Mouse (Mus musculus): ENCODE results near the gene Bnip1. TPM values are rescaled to one million over a fixed set of nuclear protein-coding genes. Genes with fewer than 3 reads are reported as not detected.

The Bnip1 gene
- total and polyA plus RNA-seq, 3 experiments, result 50.9 to 59.6 (median 54.6) TPM

GRCm38 (mm10) chr17:26840922-26841731, 60.3 kb downstream of the Bnip1 start:
- Histone ChIP-seq H3K4me3 (replicated peaks in 1 of 3; ENCODE audit: low read depth in 2 of 3, low read length in 2 of 3, poor library complexity in 1 of 3) (no peak overlapping the region), H3K4me2 (ENCODE audit: insufficient read depth, low read depth, poor library complexity, severe bottlenecking) (no peak overlapping the region), H3K27ac (ENCODE audit: insufficient read depth, low read depth) (no peak overlapping the region), H3K9me3 (replicated peaks; ENCODE audit: low read length) (peaks cover 12% of the 10 kb centered on the region), H3K27me3 (replicated peaks) (no peaks in the 10 kb centered on the region), H3K36me3 (replicated peaks in 1 of 2; ENCODE audit: control insufficient read depth in 1 of 2, insufficient read depth in 1 of 2, low read length in 1 of 2) (no peaks in the 10 kb centered on the region), H3K79me2 (replicated peaks; ENCODE audit: control insufficient read depth, extremely low read depth, insufficient read depth, poor library complexity, severe bottlenecking) (no peaks in the 10 kb centered on the region), H3K4me1 (ENCODE audit: control insufficient read depth in 1 of 2, insufficient read depth in 2 of 2) (peaks cover 4 to 10% of the 10 kb centered on the region in 2 experiments), H3K9ac (ENCODE audit: insufficient read depth, low read depth) (no peak overlapping the region)
- in situ Hi-C loops (cut with MboI; ENCODE audit: low pct_ligation_motif_present, low pct_unique_long_range_greater_than_20kb, low sequenced_read_pairs), result no loop called here
- dilution Hi-C loops (cut with MboI; ENCODE audit: extremely low pct_ligation_motif_present, extremely low pct_unique_long_range_greater_than_20kb, low sequenced_read_pairs), result no loop called here
- DNase-seq (ENCODE audit: extremely low read depth), result no peak
- TF ChIP-seq MAX (IDR thresholded peaks at IDR 0.05; ENCODE audit: low read length) (no peak), USF1 (IDR thresholded peaks at IDR 0.05; ENCODE audit: low read depth, low read length) (no peak), UBTF (IDR thresholded peaks at IDR 0.05; ENCODE audit: low read depth, low read length) (no peak), TCF12 (IDR thresholded peaks at IDR 0.05; ENCODE audit: low read depth, low read length) (no peak), TBP (conservative IDR thresholded peaks at IDR 0.05; ENCODE audit: low read depth, low read length) (no peak), EP300 (IDR thresholded peaks at IDR 0.05; ENCODE audit: low read length) (no peak), IRF4 (IDR thresholded peaks at IDR 0.05; ENCODE audit: low read depth, low read length) (no peak), ZC3H11A (IDR thresholded peaks at IDR 0.05; ENCODE audit: low read depth, low read length) (no peak), MAZ (IDR thresholded peaks at IDR 0.05; ENCODE audit: low read depth, low read length) (no peak), JUND (conservative IDR thresholded peaks at IDR 0.05; ENCODE audit: low read depth, low read length) (no peak), KAT2A (IDR thresholded peaks at IDR 0.05; ENCODE audit: insufficient replicate concordance, low read length) (no peak), GABPA (IDR thresholded peaks at IDR 0.05; ENCODE audit: insufficient replicate concordance, low read depth, low read length) (no peak), HCFC1 (IDR thresholded peaks at IDR 0.05; ENCODE audit: low read depth, low read length) (no peak), SMC3 (IDR thresholded peaks at IDR 0.05; ENCODE audit: low read depth, low read length) (no peak), BHLHE40 (IDR thresholded peaks at IDR 0.05; ENCODE audit: low read depth, low read length) (no peak), USF2 (conservative IDR thresholded peaks at IDR 0.05; ENCODE audit: low read depth, low read length) (no peak), MEF2A (IDR thresholded peaks at IDR 0.05; ENCODE audit: borderline replicate concordance, low read depth, low read length) (no peak), CTCF (conservative IDR thresholded peaks at IDR 0.05 in 1 of 2, IDR thresholded peaks at IDR 0.05 in 1 of 2; ENCODE audit: low read depth in 2 of 2, low read length in 2 of 2) (no peak), ZMIZ1 (IDR thresholded peaks at IDR 0.05; ENCODE audit: low read depth, low read length) (no peak)

- Histone ChIP-seq H3K9me3 (replicated peaks; ENCODE audit: low read length) (peaks cover 12% of the 10 kb centered on the region), H3K4me2 (ENCODE audit: insufficient read depth, low read depth, poor library complexity, severe bottlenecking) (no peak overlapping the region), H3K4me1 (ENCODE audit: control insufficient read depth in 1 of 2, insufficient read depth in 2 of 2) (peaks cover 2 to 10% of the 10 kb centered on the region in 2 experiments; a peak in 3 of 4 replicates), H3K36me3 (replicated peaks in 1 of 2; ENCODE audit: control insufficient read depth in 1 of 2, insufficient read depth in 1 of 2, low read length in 1 of 2) (no peaks in the 10 kb centered on the region), H3K27ac (ENCODE audit: insufficient read depth, low read depth) (no peak overlapping the region), H3K9ac (ENCODE audit: insufficient read depth, low read depth) (no peak overlapping the region), H3K79me2 (replicated peaks; ENCODE audit: control insufficient read depth, extremely low read depth, insufficient read depth, poor library complexity, severe bottlenecking) (no peaks in the 10 kb centered on the region), H3K4me3 (replicated peaks in 1 of 3; ENCODE audit: low read depth in 2 of 3, low read length in 2 of 3, poor library complexity in 1 of 3) (no peak overlapping the region), H3K27me3 (replicated peaks) (no peaks in the 10 kb centered on the region)
- DNase-seq (ENCODE audit: extremely low read depth), result no peak
- dilution Hi-C loops (cut with MboI; ENCODE audit: extremely low pct_ligation_motif_present, extremely low pct_unique_long_range_greater_than_20kb, low sequenced_read_pairs), result no loop called here
- in situ Hi-C loops (cut with MboI; ENCODE audit: low pct_ligation_motif_present, low pct_unique_long_range_greater_than_20kb, low sequenced_read_pairs), result no loop called here
- TF ChIP-seq BHLHE40 (IDR thresholded peaks at IDR 0.05; ENCODE audit: low read depth, low read length) (no peak), SIN3A (IDR thresholded peaks at IDR 0.05; ENCODE audit: low read length) (no peak)
Observed at GRCm38 (mm10) chr17:26841981-26842380, 61.1 kb downstream of the Bnip1 start.

Other genes with a start within 250 kb of the Bnip1 start
- 129 and 131 TPM in 2 replicates for gene Ergic1, start 219.6 kb upstream of the Bnip1 start, total RNA-seq (2012; rRNA removed)
- gene Ergic1, start 219.6 kb upstream of the Bnip1 start, total RNA-seq (2014; rRNA removed), result 89.5 and 93.5 TPM in 2 replicates
- 111 and 142 TPM in 2 replicates for gene Ergic1, start 219.6 kb upstream of the Bnip1 start, polyA plus RNA-seq (2012; ENCODE audit: insufficient read length, low read depth)
- 3.5 and 5.6 TPM in 2 replicates for gene Dusp1, start 218.9 kb upstream of the Bnip1 start, total RNA-seq (2012; rRNA removed)
- 2.6 and 3.5 TPM in 2 replicates for gene Dusp1, start 218.9 kb upstream of the Bnip1 start, total RNA-seq (2014; rRNA removed)
- gene Dusp1, start 218.9 kb upstream of the Bnip1 start, polyA plus RNA-seq (2012; ENCODE audit: insufficient read length, low read depth), result 8.6 and 9.9 TPM in 2 replicates
- 190 and 206 TPM in 2 replicates for gene Atp6v0e, start 117.8 kb upstream of the Bnip1 start, total RNA-seq (2012; rRNA removed)
- gene Atp6v0e, start 117.8 kb upstream of the Bnip1 start, total RNA-seq (2014; rRNA removed), result 403 and 422 TPM in 2 replicates
- gene Atp6v0e, start 117.8 kb upstream of the Bnip1 start, polyA plus RNA-seq (2012; ENCODE audit: insufficient read length, low read depth), result 190 and 226 TPM in 2 replicates
- gene Crebrf, start 65.4 kb upstream of the Bnip1 start, total RNA-seq (2012; rRNA removed), result 5.8 and 6.8 TPM in 2 replicates
- 8.1 and 8.6 TPM in 2 replicates for gene Crebrf, start 65.4 kb upstream of the Bnip1 start, total RNA-seq (2014; rRNA removed)
- 5.8 and 9.2 TPM in 2 replicates for gene Crebrf, start 65.4 kb upstream of the Bnip1 start, polyA plus RNA-seq (2012; ENCODE audit: insufficient read length, low read depth)
- gene Nkx2-5, start 63.9 kb downstream of the Bnip1 start, total RNA-seq (2012; rRNA removed), result not detected in 2 replicates
- gene Nkx2-5, start 63.9 kb downstream of the Bnip1 start, total RNA-seq (2014; rRNA removed), result not detected in 2 replicates
- not detected in 2 replicates for gene Nkx2-5, start 63.9 kb downstream of the Bnip1 start, polyA plus RNA-seq (2012; ENCODE audit: insufficient read length, low read depth)
- gene Kifc5b, start 136.0 kb downstream of the Bnip1 start, total RNA-seq (2012; rRNA removed), result 19.1 and 22.2 TPM in 2 replicates
- gene Kifc5b, start 136.0 kb downstream of the Bnip1 start, total RNA-seq (2014; rRNA removed), result 11.4 and 12.1 TPM in 2 replicates
- 26.9 and 32.0 TPM in 2 replicates for gene Kifc5b, start 136.0 kb downstream of the Bnip1 start, polyA plus RNA-seq (2012; ENCODE audit: insufficient read length, low read depth)
- gene Phf1, start 152.0 kb downstream of the Bnip1 start, total RNA-seq (2012; rRNA removed), result 3.3 and 4.1 TPM in 2 replicates
- gene Phf1, start 152.0 kb downstream of the Bnip1 start, total RNA-seq (2014; rRNA removed), result 1.5 and 1.7 TPM in 2 replicates
- 3.5 and 4.2 TPM in 2 replicates for gene Phf1, start 152.0 kb downstream of the Bnip1 start, polyA plus RNA-seq (2012; ENCODE audit: insufficient read length, low read depth)
- 34.6 and 42.4 TPM in 2 replicates for gene Cuta, start 158.5 kb downstream of the Bnip1 start, total RNA-seq (2012; rRNA removed)
- gene Cuta, start 158.5 kb downstream of the Bnip1 start, total RNA-seq (2014; rRNA removed), result 26.8 and 30.5 TPM in 2 replicates
- gene Cuta, start 158.5 kb downstream of the Bnip1 start, polyA plus RNA-seq (2012; ENCODE audit: insufficient read length, low read depth), result 83.0 and 121 TPM in 2 replicates
- 1.3 and 1.7 TPM in 2 replicates for gene Syngap1, start 160.2 kb downstream of the Bnip1 start, total RNA-seq (2012; rRNA removed)
- 0.34 TPM in 1 of 2 replicates, not detected in the other for gene Syngap1, start 160.2 kb downstream of the Bnip1 start, total RNA-seq (2014; rRNA removed)
- 2.4 and 3.1 TPM in 2 replicates for gene Syngap1, start 160.2 kb downstream of the Bnip1 start, polyA plus RNA-seq (2012; ENCODE audit: insufficient read length, low read depth)
- 8.1 and 9.0 TPM in 2 replicates for gene Zbtb9, start 192.1 kb downstream of the Bnip1 start, total RNA-seq (2012; rRNA removed)
- 11.0 and 14.3 TPM in 2 replicates for gene Zbtb9, start 192.1 kb downstream of the Bnip1 start, total RNA-seq (2014; rRNA removed)
- 1.1 and 2.0 TPM in 2 replicates for gene Zbtb9, start 192.1 kb downstream of the Bnip1 start, polyA plus RNA-seq (2012; ENCODE audit: insufficient read length, low read depth)
- gene Bak1, start 247.9 kb downstream of the Bnip1 start, total RNA-seq (2012; rRNA removed), result 57.3 and 69.8 TPM in 2 replicates
- 61.8 and 62.9 TPM in 2 replicates for gene Bak1, start 247.9 kb downstream of the Bnip1 start, total RNA-seq (2014; rRNA removed)
- gene Bak1, start 247.9 kb downstream of the Bnip1 start, polyA plus RNA-seq (2012; ENCODE audit: insufficient read length, low read depth), result 123 and 140 TPM in 2 replicates

Data from CH12.LX (cell line).